Mouse (Mus musculus) MEL (cell line): Measurements from ENCODE around the gene Trim56. TPM values are rescaled to one million over a fixed set of nuclear protein-coding genes. Genes with fewer than 3 reads are reported as not detected.

Experiments
- DNase-seq: peaks from one replicate; pipeline ENCODE4 v3.0.0; 2011; ENCODE audit warnings: low read depth, low spot score
- H3K27ac ChIP-seq: 2 replicates; pipeline ENCODE4 v1.5.1; 2012; ENCODE audit warnings: low read depth, mild to moderate bottlenecking, control low read depth, low read length, moderate library complexity; ENCODE audit not compliant: control insufficient read depth
- H3K27me3 ChIP-seq, 2 experiments: fragments of 150-350 bp in 1 of 2; sonication (generic) in 1 of 2; 2 replicates each; pipeline ENCODE4 v1.6.1; 2012; ENCODE audit warnings: low read length in 2 of 2, mild to moderate bottlenecking in 2 of 2, improper control_type of control experiment in 1 of 2, moderate library complexity in 1 of 2; ENCODE audit not compliant: insufficient read depth in 2 of 2, control insufficient read depth in 1 of 2
- H3K36me3 ChIP-seq, 2 experiments: 2 replicates each; pipeline ENCODE4 v1.6.1; 2012 to 2014; ENCODE audit warnings: low read length in 2 of 2, improper control_type of control experiment in 1 of 2, inconsistent platforms in 1 of 2, mild to moderate bottlenecking in 1 of 2; ENCODE audit not compliant: insufficient read depth in 2 of 2, control insufficient read depth in 1 of 2
- H3K4me1 ChIP-seq, 2 experiments: fragments of 150-350 bp in 1 of 2; sonication (generic) in 1 of 2; 2 replicates each; pipeline ENCODE4 v1.6.1; 2012; ENCODE audit warnings: low read length in 2 of 2, improper control_type of control experiment in 1 of 2, mild to moderate bottlenecking in 1 of 2; ENCODE audit not compliant: insufficient read depth in 2 of 2, control insufficient read depth in 1 of 2
- H3K4me3 ChIP-seq, 2 experiments: fragments of 150-350 bp in 1 of 2; sonication (generic) in 1 of 2; 2 replicates each; pipeline ENCODE4 v1.5.1; 2012; ENCODE audit warnings: low read depth in 2 of 2, low read length in 2 of 2, mild to moderate bottlenecking in 2 of 2, moderate library complexity in 2 of 2, control low read depth in 1 of 2, improper control_type of control experiment in 1 of 2; ENCODE audit not compliant: control insufficient read depth in 1 of 2, insufficient read depth in 1 of 2
- H3K79me2 ChIP-seq: 2 replicates; pipeline ENCODE4 v1.6.1; 2012; ENCODE audit warnings: mild to moderate bottlenecking, low read length, moderate library complexity; ENCODE audit not compliant: control insufficient read depth, poor library complexity, insufficient read depth
- H3K9ac ChIP-seq: 2 replicates; pipeline ENCODE4 v1.6.1; 2012; ENCODE audit warnings: low read depth, mild to moderate bottlenecking, control low read depth, low read length, moderate library complexity; ENCODE audit not compliant: control insufficient read depth, poor library complexity, severe bottlenecking
- H3K9me3 ChIP-seq: fragments of 150-350 bp; sonication (generic); replicated peaks from 2 replicates; pipeline ENCODE4 v1.6.1; 2012; ENCODE audit warnings: mild to moderate bottlenecking, low read length, improper control_type of control experiment, moderate library complexity; ENCODE audit not compliant: insufficient read depth
- E2F4 ChIP-seq: IDR thresholded peaks from 2 replicates; pipeline ENCODE4 v1.6.1; 2011; ENCODE audit warnings: low read depth, low read length, improper control_type of control experiment, borderline replicate concordance
- ELF1 ChIP-seq: IDR thresholded peaks from 2 replicates; pipeline ENCODE4 v1.6.1; 2014; ENCODE audit warnings: low read depth, mild to moderate bottlenecking, inconsistent platforms, low read length, improper control_type of control experiment, moderate library complexity
- EP300 ChIP-seq, 2 experiments: IDR thresholded peaks; 2 replicates each; pipeline ENCODE4 v1.6.1; 2011; ENCODE audit warnings: improper control_type of control experiment in 2 of 2, low read length in 2 of 2, low read depth in 1 of 2, mild to moderate bottlenecking in 1 of 2
- GATA1 ChIP-seq: IDR thresholded peaks from 2 replicates; pipeline ENCODE4 v1.6.1; 2011; ENCODE audit warnings: low read depth, low read length, improper control_type of control experiment
- HCFC1 ChIP-seq: IDR thresholded peaks from 2 replicates; pipeline ENCODE4 v1.6.1; 2012; ENCODE audit warnings: low read depth, mild to moderate bottlenecking, inconsistent platforms, low read length, improper control_type of control experiment, moderate library complexity
- JUND ChIP-seq: IDR thresholded peaks from 2 replicates; pipeline ENCODE4 v1.6.1; 2011; ENCODE audit warnings: low read depth, mild to moderate bottlenecking, improper control_type of control experiment, low read length
- KAT2A ChIP-seq: conservative IDR thresholded peaks from 2 replicates; pipeline ENCODE4 v1.6.1; 2012; ENCODE audit warnings: low read depth, low read length, improper control_type of control experiment, inconsistent platforms
- MEF2A ChIP-seq: IDR thresholded peaks from 2 replicates; pipeline ENCODE4 v1.6.1; 2014; ENCODE audit warnings: low read depth, mild to moderate bottlenecking, inconsistent platforms, low read length, improper control_type of control experiment; ENCODE audit not compliant: poor library complexity, insufficient replicate concordance, severe bottlenecking; ENCODE audit errors: extremely low read depth
- MYB ChIP-seq: IDR thresholded peaks from 2 replicates; pipeline ENCODE4 v1.6.1; 2011; ENCODE audit warnings: mild to moderate bottlenecking, low read depth, low read length, improper control_type of control experiment
- MYC ChIP-seq: IDR thresholded peaks from 2 replicates; pipeline ENCODE4 v1.6.1; 2011; ENCODE audit warnings: low read depth, mild to moderate bottlenecking, low read length, improper control_type of control experiment, moderate library complexity
- NELFE ChIP-seq: IDR thresholded peaks from 2 replicates; pipeline ENCODE4 v1.6.1; 2011; ENCODE audit warnings: low read depth, low read length, improper control_type of control experiment
- POLR2AphosphoS2 ChIP-seq: IDR thresholded peaks from 2 replicates; pipeline ENCODE4 v1.6.1; 2011; ENCODE audit warnings: low read length, improper control_type of control experiment
- RCOR1 ChIP-seq: IDR thresholded peaks from 2 replicates; pipeline ENCODE4 v1.6.1; 2012; ENCODE audit warnings: low read depth, mild to moderate bottlenecking, inconsistent platforms, low read length, improper control_type of control experiment
- SIN3A ChIP-seq: IDR thresholded peaks from 2 replicates; pipeline ENCODE4 v1.6.1; 2012; ENCODE audit warnings: low read length, improper control_type of control experiment, inconsistent platforms
- SMC3 ChIP-seq: IDR thresholded peaks from 2 replicates; pipeline ENCODE4 v1.6.1; 2011; ENCODE audit warnings: low read depth, low read length, improper control_type of control experiment
- TAL1 ChIP-seq: IDR thresholded peaks from 2 replicates; pipeline ENCODE4 v1.6.1; 2012; ENCODE audit warnings: mild to moderate bottlenecking, inconsistent platforms, low read length, moderate library complexity, mixed read lengths
- TBP ChIP-seq: IDR thresholded peaks from 2 replicates; pipeline ENCODE4 v1.8.0; 2011; ENCODE audit warnings: low read depth, low read length, improper control_type of control experiment
- ZMIZ1 ChIP-seq: IDR thresholded peaks from 2 replicates; pipeline ENCODE4 v1.6.1; 2012; ENCODE audit warnings: low read depth, mild to moderate bottlenecking, inconsistent platforms, low read length, improper control_type of control experiment, moderate library complexity
- polyA plus RNA-seq, 2 experiments: library from polyadenylated mRNA; stranded (reverse) in 1 of 2; unstranded in 1 of 2; fragments of >175 nt in 1 of 2; fragments of >200 nt in 1 of 2; gene quantifications; 2 replicates each; pipeline versions ENCODE4 v1.2.1 to v1.2.4; 2012; ENCODE audit warnings: low replicate concordance in 2 of 2, low read depth in 1 of 2; ENCODE audit not compliant: insufficient read length in 2 of 2, insufficient read depth in 1 of 2, missing spikeins in 1 of 2
- total RNA-seq: library from RNA; depleted of rRNA; stranded (reverse); fragments of 300-350 nt; gene quantifications from 2 replicates; pipeline ENCODE4 v1.2.3, GENCODE M21; 2012

The Trim56 gene
- total and polyA plus RNA-seq, 3 experiments = 21.8 to 75.8 (median 22.8) TPM

DNA sequence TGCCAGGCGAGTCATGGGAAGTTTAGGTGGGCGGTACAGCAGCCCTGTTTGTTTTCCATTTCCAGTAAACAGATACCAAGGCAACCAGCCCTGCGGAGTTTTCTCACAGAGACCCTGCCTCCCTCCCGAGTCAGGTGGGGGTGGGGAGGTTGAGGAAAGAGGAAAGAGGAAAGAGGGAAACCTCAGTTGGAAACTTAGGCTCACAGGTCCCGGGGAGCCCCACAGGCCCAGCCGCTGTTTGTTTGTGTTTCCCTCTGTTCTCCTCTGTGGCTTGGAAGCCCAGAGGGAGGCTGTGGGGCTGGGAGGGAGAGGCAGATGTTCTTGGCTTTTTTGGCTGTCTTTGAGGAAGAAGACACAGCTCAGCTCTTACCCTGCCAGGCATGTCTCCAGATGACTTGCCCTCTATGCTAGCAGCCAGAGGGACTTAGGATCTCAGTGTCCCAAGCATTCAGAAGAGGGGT is 41.8 kb downstream of the Trim56 start:
- Histone ChIP-seq H3K36me3 (peaks cover 0 to 13% of the 10 kb centered on the region in 2 experiments; a peak in 2 of 4 replicates), H3K4me1 (peaks cover 5 to 26% of the 10 kb centered on the region in 2 experiments; a peak in 3 of 4 replicates), H3K9me3 (no peaks in the 10 kb centered on the region), H3K27me3 (no peaks in the 10 kb centered on the region), H3K4me3 (no peak overlapping the region), H3K79me2 (no peaks in the 10 kb centered on the region), H3K27ac (no peak overlapping the region), H3K9ac (no peak overlapping the region)
- TF ChIP-seq KAT2A (no peak), NELFE (no peak), ZMIZ1 (no peak), MEF2A (no peak)
- no peak for DNase-seq

DNA sequence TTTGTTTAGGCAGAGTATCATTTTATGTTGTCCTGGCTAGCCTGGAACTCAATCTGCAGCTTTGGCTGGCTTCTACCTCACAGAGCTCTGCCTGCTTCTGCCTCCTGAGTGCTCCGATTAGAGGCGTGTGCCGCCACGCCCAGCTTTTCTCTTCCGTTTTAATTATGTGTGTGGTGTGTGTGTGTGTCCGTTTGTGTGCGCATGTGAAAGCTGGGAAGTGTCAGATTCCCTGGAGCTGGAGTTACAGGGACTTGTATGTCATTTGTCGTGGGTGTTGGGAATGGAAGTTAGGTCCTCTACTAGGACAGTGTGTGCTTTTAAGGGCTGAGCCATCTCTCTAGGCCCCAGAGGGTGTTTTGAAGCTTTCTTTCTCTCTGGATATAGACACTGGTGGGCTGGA is 42.9 kb downstream of the Trim56 start:
- no peak overlapping the region for H3K27ac ChIP-seq
- no peak for TF ChIP-seq TAL1
- TF ChIP-seq, all 39 proteins: peak for 0
- Histone ChIP-seq H3K9me3 (no peaks in the 10 kb centered on the region), H3K9ac (no peak overlapping the region), H3K79me2 (no peaks in the 10 kb centered on the region), H3K4me3 (no peak overlapping the region), H3K36me3 (peaks cover 0 to 15% of the 10 kb centered on the region in 2 experiments; a peak in 2 of 4 replicates), H3K4me1 (peaks cover 5 to 25% of the 10 kb centered on the region in 2 experiments; a peak in 3 of 4 replicates), H3K27me3 (no peaks in the 10 kb centered on the region)
- no peak for DNase-seq

- TF ChIP-seq SIN3A (no peak), EP300 (IDR thresholded peaks at IDR 0.05; ENCODE audit: low read depth in 1 of 2, low read length in 2 of 2) (no peak), HCFC1 (no peak), TBP (no peak), JUND (no peak), POLR2AphosphoS2 (no peak), ELF1 (no peak), MYC (no peak), MYB (no peak), E2F4 (no peak), GATA1 (no peak), SMC3 (no peak), RCOR1 (no peak)
- DNase-seq = no peak
- H3K27me3 ChIP-seq = no peaks in the 10 kb centered on the region
- H3K9me3 ChIP-seq = no peaks in the 10 kb centered on the region
- no peak within 1 kb of the TSS for H3K9ac ChIP-seq
- H3K36me3 ChIP-seq = peaks cover 0 to 15% of the 10 kb centered on the region in 2 experiments; a peak in 2 of 4 replicates
- H3K79me2 ChIP-seq = no peaks in the 10 kb centered on the region
- H3K4me3 ChIP-seq = no peak within 1 kb of the TSS
- H3K4me1 ChIP-seq = peaks cover 5 to 25% of the 10 kb centered on the region in 2 experiments; a peak in 3 of 4 replicates
- H3K27ac ChIP-seq = no peak within 1 kb of the TSS
These were observed 43.7 kb downstream of the Trim56 start, which contains the start of gene Serpine1 for GRCm38 (mm10) chr5:137072079-137072960. TSS of gene Serpine1 (minus strand) at chr5:137072268.
